Mouse (Mus musculus): ENCODE measurements around the gene Fabp1. TPM values are rescaled to one million over a fixed set of nuclear protein-coding genes. Genes with fewer than 3 reads are reported as not detected.

Gene Fabp1
- polyA plus RNA-seq, 1 experiment from 2014 or later, result not detected

DNA sequence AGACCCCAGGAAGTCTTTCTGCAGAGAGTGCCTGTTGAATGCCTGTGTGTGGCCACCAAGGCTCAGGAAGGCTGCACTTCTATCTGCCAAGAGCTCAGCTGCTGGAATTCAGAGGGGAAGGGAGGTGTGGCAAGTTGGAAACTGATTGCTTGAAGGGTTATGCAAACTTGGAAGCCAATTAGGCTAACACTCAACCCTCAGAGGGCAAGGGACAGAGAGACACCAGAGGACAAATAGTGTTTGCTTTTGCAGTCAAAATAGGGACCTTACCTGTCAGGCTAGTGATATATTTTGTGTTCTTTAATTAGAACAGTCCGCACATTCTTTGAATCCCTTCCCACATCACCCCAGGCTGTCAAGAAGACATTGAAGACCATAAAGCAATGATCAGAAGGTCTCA lies 10.0 kb upstream of the Fabp1 start:
- H3K4me1 ChIP-seq, result no peaks in the 10 kb centered on the region
- H3K27me3 ChIP-seq (ENCODE audit: low read depth, poor library complexity, severe bottlenecking), result no peaks in the 10 kb centered on the region
- H3K27ac ChIP-seq (replicated peaks), result no peak overlapping the region
- no peaks in the 10 kb centered on the region for H3K9me3 ChIP-seq (replicated peaks)
- no peaks in the 10 kb centered on the region for H3K36me3 ChIP-seq
- no peak overlapping the region for H3K4me3 ChIP-seq
- DNase-seq (ENCODE audit: low spot score), result no peak
- WGBS, result 93% methylated on average over 1 of the region's 1 CpGs

DNA sequence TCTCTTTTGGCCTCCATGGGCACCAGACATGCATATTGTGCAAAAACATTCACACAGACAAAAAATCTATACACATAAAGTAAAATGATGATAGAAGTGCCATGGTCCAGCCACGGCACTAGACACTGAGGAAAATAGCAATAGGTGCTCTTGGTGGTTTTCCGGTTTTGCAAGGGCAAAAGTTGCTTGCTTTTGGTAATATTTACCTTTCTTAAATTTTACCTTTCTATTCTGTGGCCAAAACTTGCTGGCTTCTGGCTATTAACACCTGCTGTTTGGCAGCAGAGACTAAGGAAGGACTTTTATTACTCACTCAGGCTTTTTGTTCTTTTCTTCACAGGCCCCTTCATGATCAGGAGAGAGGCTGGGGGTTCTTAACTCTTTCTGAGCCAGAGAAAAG lies 9.1 kb upstream of the Fabp1 start:
- no peaks in the 10 kb centered on the region for H3K27me3 ChIP-seq (ENCODE audit: low read depth, poor library complexity, severe bottlenecking)
- H3K4me1 ChIP-seq, result no peaks in the 10 kb centered on the region
- no peaks in the 10 kb centered on the region for H3K36me3 ChIP-seq
- 95% methylated on average over 2 of the region's 2 CpGs for WGBS
- no peak overlapping the region for H3K27ac ChIP-seq (replicated peaks)
- no peaks in the 10 kb centered on the region for H3K9me3 ChIP-seq (replicated peaks)
- no peak for DNase-seq (ENCODE audit: low spot score)
- no peak overlapping the region for H3K4me3 ChIP-seq

DNA sequence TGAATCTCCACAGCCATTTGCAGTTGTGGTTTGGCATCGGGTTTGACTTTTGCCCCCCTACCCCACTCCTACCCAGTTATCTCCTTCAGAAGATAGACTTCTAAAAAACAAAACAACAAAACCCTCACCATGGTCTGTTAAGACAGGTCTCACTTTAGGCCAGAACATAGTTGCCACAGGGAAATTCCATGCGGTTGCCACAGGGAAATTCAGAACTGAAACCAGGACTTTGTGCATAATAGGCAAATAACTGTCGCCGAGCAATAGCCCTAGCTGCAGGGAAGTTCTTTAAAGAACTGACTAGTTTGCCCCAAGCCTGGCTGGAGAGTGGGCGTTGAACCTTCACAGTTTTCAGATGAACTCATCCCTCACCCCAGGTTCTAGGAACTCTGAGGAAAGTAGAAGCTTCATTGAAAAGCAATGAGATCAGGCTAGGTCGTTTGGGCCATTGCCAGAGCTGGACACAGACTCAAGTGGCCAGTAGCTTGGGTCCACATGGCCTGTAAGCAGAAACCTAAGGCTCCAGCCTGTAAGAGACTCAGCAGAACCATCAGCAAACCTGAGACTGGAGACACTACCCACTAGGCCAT lies 6.4 kb upstream of the Fabp1 start:
- Histone ChIP-seq H3K9me3 (replicated peaks) (no peaks in the 10 kb centered on the region), H3K4me1 (no peaks in the 10 kb centered on the region), H3K4me3 (no peak overlapping the region), H3K36me3 (no peaks in the 10 kb centered on the region), H3K27me3 (ENCODE audit: low read depth, poor library complexity, severe bottlenecking) (no peaks in the 10 kb centered on the region), H3K27ac (replicated peaks) (no peak overlapping the region)
- 82% methylated on average over 6 of the region's 6 CpGs for WGBS
- no peak for DNase-seq (ENCODE audit: low spot score)

- H3K4me3 ChIP-seq, result no peak overlapping the region
- H3K27ac ChIP-seq (replicated peaks), result no peak overlapping the region
- H3K27me3 ChIP-seq (ENCODE audit: low read depth, poor library complexity, severe bottlenecking), result no peaks in the 10 kb centered on the region
- no peak for DNase-seq (ENCODE audit: low spot score)
- no peaks in the 10 kb centered on the region for H3K36me3 ChIP-seq
- H3K9me3 ChIP-seq (replicated peaks), result no peaks in the 10 kb centered on the region
- H3K4me1 ChIP-seq, result no peaks in the 10 kb centered on the region
These were observed 3.5 kb upstream of the Fabp1 start for GRCm38 (mm10) chr6:71196107-71196506.

GRCm38 (mm10) chr6:71197636-71198535 lies 1.7 kb upstream of the Fabp1 start:
- H3K27ac ChIP-seq (replicated peaks), result no peak overlapping the region
- 90% methylated on average over 13 of the region's 13 CpGs for WGBS

GRCm38 (mm10) chr6:71201925-71202324 lies 2.3 kb downstream of the Fabp1 start:
- no peaks in the 10 kb centered on the region for H3K36me3 ChIP-seq
- 73% methylated on average over 5 of the region's 5 CpGs for WGBS

More at GRCm38 (mm10) chr6:71197636-71198535, 1.7 kb upstream of the Fabp1 start:
- H3K9me3 ChIP-seq (replicated peaks), result no peaks in the 10 kb centered on the region
- DNase-seq (ENCODE audit: low spot score), result no peak
- H3K27me3 ChIP-seq (ENCODE audit: low read depth, poor library complexity, severe bottlenecking), result no peaks in the 10 kb centered on the region
- H3K4me3 ChIP-seq, result no peak overlapping the region
- 0 out of 2 replicates have a peak, but pooled peaks cover 8% of the 10 kb centered on the region for H3K4me1 ChIP-seq
- H3K36me3 ChIP-seq, result no peaks in the 10 kb centered on the region

GRCm38 (mm10) chr6:71203674-71204073 lies 4.0 kb downstream of the Fabp1 start:
- H3K27me3 ChIP-seq (ENCODE audit: low read depth, poor library complexity, severe bottlenecking), result no peaks in the 10 kb centered on the region
- H3K27ac ChIP-seq (replicated peaks), result no peak overlapping the region
- WGBS, result 86% methylated on average over 5 of the region's 5 CpGs

More at GRCm38 (mm10) chr6:71201925-71202324, 2.3 kb downstream of the Fabp1 start:
- Histone ChIP-seq H3K27me3 (ENCODE audit: low read depth, poor library complexity, severe bottlenecking) (no peaks in the 10 kb centered on the region), H3K27ac (replicated peaks) (no peak overlapping the region), H3K9me3 (replicated peaks) (no peaks in the 10 kb centered on the region), H3K4me1 (0 out of 2 replicates have a peak, but pooled peaks cover 8% of the 10 kb centered on the region), H3K4me3 (no peak overlapping the region)
- no peak for DNase-seq (ENCODE audit: low spot score)

GRCm38 (mm10) chr6:71204166-71204565 lies 4.5 kb downstream of the Fabp1 start:
- WGBS, result 95% methylated on average over 8 of the region's 8 CpGs
- Histone ChIP-seq H3K9me3 (replicated peaks) (no peaks in the 10 kb centered on the region), H3K36me3 (no peaks in the 10 kb centered on the region), H3K27ac (replicated peaks) (no peak overlapping the region), H3K4me1 (0 out of 2 replicates have a peak, but pooled peaks cover 8% of the 10 kb centered on the region), H3K27me3 (ENCODE audit: low read depth, poor library complexity, severe bottlenecking) (no peaks in the 10 kb centered on the region), H3K4me3 (no peak overlapping the region)
- no peak for DNase-seq (ENCODE audit: low spot score)

More at GRCm38 (mm10) chr6:71203674-71204073, 4.0 kb downstream of the Fabp1 start:
- H3K4me3 ChIP-seq, result no peak overlapping the region
- no peaks in the 10 kb centered on the region for H3K9me3 ChIP-seq (replicated peaks)
- 0 out of 2 replicates have a peak, but pooled peaks cover 8% of the 10 kb centered on the region for H3K4me1 ChIP-seq
- DNase-seq (ENCODE audit: low spot score), result no peak
- no peaks in the 10 kb centered on the region for H3K36me3 ChIP-seq

- no peaks in the 10 kb centered on the region for H3K27me3 ChIP-seq (ENCODE audit: low read depth, poor library complexity, severe bottlenecking)
- no peaks in the 10 kb centered on the region for H3K9me3 ChIP-seq (replicated peaks)
- H3K4me3 ChIP-seq, result no peak overlapping the region
- WGBS, result 94% methylated on average over 2 of the region's 2 CpGs
- no peaks in the 10 kb centered on the region for H3K4me1 ChIP-seq
- no peaks in the 10 kb centered on the region for H3K36me3 ChIP-seq
- no peak for DNase-seq (ENCODE audit: low spot score)
- H3K27ac ChIP-seq (replicated peaks), result no peak overlapping the region
These were observed 9.1 kb downstream of the Fabp1 start for GRCm38 (mm10) chr6:71208691-71209090.

DNA sequence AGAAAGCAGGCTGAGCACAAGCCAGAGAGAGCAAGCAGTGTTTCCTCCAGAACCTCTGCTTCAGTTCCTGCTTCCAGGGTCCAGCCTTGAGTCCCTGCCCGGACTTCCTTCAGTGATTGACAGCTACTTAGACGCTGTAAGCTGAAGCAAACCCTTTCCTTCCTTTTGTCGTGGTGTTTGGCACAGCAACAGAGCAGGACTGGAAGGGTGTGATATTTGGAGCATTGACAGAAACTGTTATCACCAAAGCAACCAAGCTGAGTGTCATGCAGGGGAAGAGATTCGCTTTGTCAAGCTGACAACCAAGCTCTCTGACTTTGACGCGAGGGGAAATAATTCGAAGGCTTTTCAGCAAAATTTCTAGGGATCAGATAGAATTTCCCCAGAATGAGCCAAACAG lies 12.3 kb downstream of the Fabp1 start:
- Histone ChIP-seq H3K27me3 (ENCODE audit: low read depth, poor library complexity, severe bottlenecking) (no peaks in the 10 kb centered on the region), H3K4me3 (no peak overlapping the region), H3K9me3 (replicated peaks) (no peaks in the 10 kb centered on the region), H3K4me1 (no peaks in the 10 kb centered on the region), H3K36me3 (no peaks in the 10 kb centered on the region), H3K27ac (replicated peaks) (no peak overlapping the region)
- DNase-seq (ENCODE audit: low spot score), result no peak
- 70% methylated on average over 7 of the region's 7 CpGs for whole genome bisulfite sequencing

GRCm38 (mm10) chr6:71212471-71212870 lies 12.8 kb downstream of the Fabp1 start:
- 93% methylated on average over 3 of the region's 3 CpGs for WGBS
- no peak for DNase-seq (ENCODE audit: low spot score)

DNA sequence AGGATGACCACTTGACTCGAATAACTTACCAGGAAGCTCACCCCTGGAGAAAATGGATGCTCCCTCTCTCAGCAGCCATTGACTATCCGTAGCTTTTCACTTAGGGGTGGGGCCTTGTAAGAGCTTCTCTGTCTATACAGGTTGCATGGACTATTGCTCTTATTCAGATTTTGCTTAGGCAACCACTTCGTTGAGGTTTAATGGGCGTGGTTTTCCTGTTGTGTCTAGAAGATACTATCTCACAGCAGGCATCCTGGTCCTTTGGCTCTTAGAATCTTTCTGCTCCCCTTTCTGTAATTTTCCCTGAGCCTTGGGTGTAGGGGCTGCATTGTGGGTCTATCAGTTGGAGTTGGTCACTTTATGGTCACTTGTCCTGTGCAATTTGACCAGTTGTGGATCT lies 21.9 kb downstream of the Fabp1 start:
- no peaks in the 10 kb centered on the region for H3K9me3 ChIP-seq (replicated peaks)
- H3K27ac ChIP-seq (replicated peaks), result no peak overlapping the region
- no peak overlapping the region for H3K4me3 ChIP-seq
- no peaks in the 10 kb centered on the region for H3K36me3 ChIP-seq
- H3K4me1 ChIP-seq, result peaks cover 18% of the 10 kb centered on the region
- H3K27me3 ChIP-seq (ENCODE audit: low read depth, poor library complexity, severe bottlenecking), result no peaks in the 10 kb centered on the region
- WGBS, result 86% methylated on average over 4 of the region's 4 CpGs
- DNase-seq (ENCODE audit: low spot score), result no peak

More at GRCm38 (mm10) chr6:71212471-71212870, 12.8 kb downstream of the Fabp1 start:
- no peaks in the 10 kb centered on the region for H3K27me3 ChIP-seq (ENCODE audit: low read depth, poor library complexity, severe bottlenecking)
- no peak overlapping the region for H3K27ac ChIP-seq (replicated peaks)
- H3K36me3 ChIP-seq, result no peaks in the 10 kb centered on the region
- no peaks in the 10 kb centered on the region for H3K4me1 ChIP-seq
- H3K4me3 ChIP-seq, result no peak overlapping the region
- H3K9me3 ChIP-seq (replicated peaks), result no peaks in the 10 kb centered on the region

Measured in midbrain, embryonic 10.5 days (tissue).